Mouse (Mus musculus) kidney, adult 18-20 months (tissue): ENCODE measurements at regions not wholly inside any gene's neighbourhood (a gene's known extent, or its start where the extent isn't known, plus 50 kb on each side); places are given as distances from the start of the nearest gene placed in this dataset.

Experiments
- DNase-seq: peaks from one replicate; pipeline ENCODE4 v3.0.0; 2021

GRCm38 (mm10) chr14:72777927-72778560, 68.2 kb upstream of the Fndc3a start:
- peak; percentile 20 for DNase-seq

GRCm38 (mm10) chr14:72770237-72770636, 60.4 kb upstream of the Fndc3a start:
- DNase-seq: no peak

- DNase-seq: no peak
These were observed 50.3 kb upstream of the Fndc3a start for GRCm38 (mm10) chr14:72760123-72760522.
